Mouse (Mus musculus): ENCODE measurements around the gene Cdc5l.
"Not testable (repeated sequence)": the region's sequence is repeated elsewhere in the genome, so short reads cannot be mapped to it uniquely, and the experiment has no call there.

- TF ChIP-seq TCF12 (IDR thresholded peaks at IDR 0.05; ENCODE audit: low read depth, low read length); USF1 (IDR thresholded peaks at IDR 0.05; ENCODE audit: low read depth, low read length); CTCF (conservative IDR thresholded peaks at IDR 0.05 in 1 of 2, IDR thresholded peaks at IDR 0.05 in 1 of 2; ENCODE audit: low read depth in 2 of 2, low read length in 2 of 2): not testable (repeated sequence)
Observed at GRCm38 (mm10) chr17:45455783-45456182, 22.2 kb upstream of the Cdc5l start.

Data from CH12.LX (cell line).